8 mouse cellular contexts compared by ENCODE assay signal in the genomic region with DNA sequence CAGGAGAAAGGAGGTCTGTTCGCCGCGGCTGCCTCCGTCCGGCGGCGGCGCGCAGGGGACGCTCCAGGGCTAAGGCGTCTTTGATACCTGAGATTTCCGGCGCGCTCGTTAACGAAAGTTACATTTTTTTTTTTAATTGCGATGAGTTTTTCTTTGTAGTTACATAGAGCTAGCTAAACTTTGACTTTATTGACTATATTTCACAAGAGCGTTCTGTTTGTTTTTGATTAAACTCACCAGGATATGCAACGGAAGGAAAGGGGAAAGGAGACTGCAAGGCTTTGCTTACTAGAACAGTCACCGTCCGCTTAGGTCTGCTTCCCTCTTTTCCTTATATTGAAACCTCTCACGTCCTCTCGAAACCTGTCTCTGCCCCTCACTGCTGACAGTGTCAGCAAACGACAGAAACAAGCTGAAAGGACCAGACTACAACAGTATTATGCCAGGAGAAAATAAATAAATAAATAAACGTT. TPM values are rescaled to one million over a fixed set of nuclear protein-coding genes. Genes with fewer than 3 reads are reported as not detected.
DNase-seq lines count a peak whose midpoint lies in the region; ATAC-seq and TF ChIP-seq lines count a peak whose summit lies in the region.

A gene (minus strand): TSS at position 25 of the 473 bp plus-strand sequence.

- H3K4me2 ChIP-seq in heart, embryonic 15.5 days = peak within 1 kb of the TSS; percentile 90
- peak within 1 kb of the TSS; percentile 62 for H3K4me2 ChIP-seq in myocyte (ENCODE audit: low read depth)

- H3K27me3 ChIP-seq in heart, embryonic 15.5 days = no peaks in the 10 kb centered on the region
- H3K27me3 ChIP-seq in myocyte (ENCODE audit: control insufficient read depth, insufficient read depth, insufficient read length) = no peaks in the 10 kb centered on the region

- peak; percentile 10 for ATAC-seq in common myeloid progenitor, adult 5-6 weeks (replicated peaks; ENCODE audit: low read depth, poor library complexity, severe bottlenecking)
- ATAC-seq in heart, embryonic 15.5 days (replicated peaks; ENCODE audit: insufficient number of reproducible peaks, insufficient read depth, low FRiP score, low read depth) = no peak; the same call in 1 of the 2 replicates

- no peak for DNase-seq in left cerebral cortex, adult 2 months (ENCODE audit: extremely low spot score in 1 of 2, low spot score in 2 of 2)
- DNase-seq in left cerebral cortex, adult 11 months (ENCODE audit: low spot score) = no peak
- DNase-seq in left cerebral cortex, postnatal 36 days (ENCODE audit: low spot score in 2 of 2) = no peak
- no peak for DNase-seq in thymus, postnatal 25 days
- no peak for DNase-seq in thymus, postnatal 10 days (ENCODE audit: low spot score in 2 of 2)

- intact Hi-C loops in left cerebral cortex, adult 2 months (cut with DNase I) = loop anchor here (2.0 to 5.0 kb wide), 2 partner anchors 357 to 454 kb away; no protein-coding TSS in a partner anchor
- intact Hi-C loops in left cerebral cortex, postnatal 36 days (cut with DNase I) = loop anchor here (5.0 to 10.0 kb wide), 2 partner anchors 82 to 234 kb away; no protein-coding TSS in a partner anchor

- peak; percentile 16 for TF ChIP-seq POLR2A in myocyte (IDR thresholded peaks at IDR 0.05; ENCODE audit: insufficient read length, low read depth)

- H3K4me3 ChIP-seq in left cerebral cortex, adult 2 months = peak within 1 kb of the TSS; percentile 77
- peak within 1 kb of the TSS; percentile 94 for H3K4me3 ChIP-seq in heart, embryonic 15.5 days
- H3K4me3 ChIP-seq in myocyte = peak within 1 kb of the TSS; percentile 85

- WGBS in heart, embryonic 15.5 days = under 1% methylated on average over 25 of the region's 25 CpGs

- H3K36me3 ChIP-seq in heart, embryonic 15.5 days = no peaks in the 10 kb centered on the region
- H3K36me3 ChIP-seq in myocyte (ENCODE audit: control insufficient read depth, insufficient read depth) = no peaks in the 10 kb centered on the region

- peaks cover 13% of the 10 kb centered on the region for H3K4me1 ChIP-seq in heart, embryonic 15.5 days (replicated peaks)

- H3K27ac ChIP-seq in left cerebral cortex, adult 2 months = peak within 1 kb of the TSS; percentile 94
- peak within 1 kb of the TSS; percentile 100 for H3K27ac ChIP-seq in heart, embryonic 15.5 days

- peak within 1 kb of the TSS; percentile 68 for H3ac ChIP-seq in myocyte (ENCODE audit: control insufficient read depth, insufficient read length)

- peak within 1 kb of the TSS; percentile 92 for H3K9ac ChIP-seq in heart, embryonic 15.5 days

- no peaks in the 10 kb centered on the region for H3K9me3 ChIP-seq in heart, embryonic 15.5 days (replicated peaks)

- peaks cover 26% of the 10 kb centered on the region for H3K79me2 ChIP-seq in myocyte (ENCODE audit: control insufficient read depth, insufficient read depth)

- TF ChIP-seq CTCF in left cerebral cortex, adult 2 months (IDR thresholded peaks at IDR 0.05) = peak; percentile 3; the same call in 1 of the 2 replicates

TF ChIP-seq in myocyte, 11 proteins besides CTCF, POLR2A, EP300 and RAD21:
- no peak for TF ChIP-seq REST (IDR thresholded peaks at IDR 0.05; ENCODE audit: insufficient read depth, insufficient read length)
- TF ChIP-seq SRF (IDR thresholded peaks at IDR 0.05; ENCODE audit: control insufficient read depth, insufficient read length, low read depth) = no peak
- no peak for TF ChIP-seq CEBPB (IDR thresholded peaks at IDR 0.05; ENCODE audit: insufficient read depth, poor library complexity, severe bottlenecking)
- no peak for TF ChIP-seq POLR2AphosphoS2 (IDR thresholded peaks at IDR 0.05; ENCODE audit: insufficient read length, low read depth)
- no peak for TF ChIP-seq E2F4 (IDR thresholded peaks at IDR 0.05; ENCODE audit: insufficient read depth)
- no peak for TF ChIP-seq TCF3 (IDR thresholded peaks at IDR 0.05; ENCODE audit: insufficient read length, low read depth)
- TF ChIP-seq MYOG (IDR thresholded peaks at IDR 0.05; ENCODE audit: control insufficient read depth in 1 of 3, insufficient read depth in 1 of 3, insufficient read length in 2 of 3, low read depth in 2 of 3) = no peak
- TF ChIP-seq MYOD1 (IDR thresholded peaks at IDR 0.05; ENCODE audit: control insufficient read depth in 1 of 3, insufficient read length in 2 of 3, low read depth in 2 of 3) = no peak
- TF ChIP-seq MAX (IDR thresholded peaks at IDR 0.05; ENCODE audit: low read depth) = no peak
TF ChIP-seq in myocyte: peak in this region for 0.

RNA-seq across cellular contexts. Expression of the gene that starts here (rescaled TPM):
- total RNA-seq in left cerebral cortex, adult 2 months (2021) = 100 to 1,000 TPM; 122 to 126 TPM
- total RNA-seq in common myeloid progenitor, adult 5-6 weeks (2017) = 27.9 and 34.7 TPM in 2 replicates
- 33.3 and 39.8 TPM in 2 replicates for polyA plus RNA-seq in heart, embryonic 15.5 days (2015; fragmentation: Nextera tagmentation; extraction: Ambion mirVana)
- 100 to 1,000 TPM; 123 to 129 TPM for total RNA-seq in left cerebral cortex, postnatal 36 days (2021)
- polyA plus RNA-seq in myocyte (2012; fragmentation: generic; extraction: Trizol) = 11.7 TPM
